Mouse (Mus musculus) embryonic fibroblast, embryonic 13.5 days (primary cell): ENCODE measurements around the gene Ctnna2.

Experiments used
- CTCF ChIP-seq: IDR thresholded peaks from 2 replicates; pipeline ENCODE4 v1.5.1; 2011; ENCODE audit warnings: mild to moderate bottlenecking, control low read depth, low read length, moderate library complexity, borderline replicate concordance; ENCODE audit not compliant: insufficient read depth
- POLR2A ChIP-seq: IDR thresholded peaks from 2 replicates; pipeline ENCODE4 v1.6.1; 2011; ENCODE audit warnings: low read depth, mild to moderate bottlenecking, control low read depth, low read length, moderate library complexity

DNA sequence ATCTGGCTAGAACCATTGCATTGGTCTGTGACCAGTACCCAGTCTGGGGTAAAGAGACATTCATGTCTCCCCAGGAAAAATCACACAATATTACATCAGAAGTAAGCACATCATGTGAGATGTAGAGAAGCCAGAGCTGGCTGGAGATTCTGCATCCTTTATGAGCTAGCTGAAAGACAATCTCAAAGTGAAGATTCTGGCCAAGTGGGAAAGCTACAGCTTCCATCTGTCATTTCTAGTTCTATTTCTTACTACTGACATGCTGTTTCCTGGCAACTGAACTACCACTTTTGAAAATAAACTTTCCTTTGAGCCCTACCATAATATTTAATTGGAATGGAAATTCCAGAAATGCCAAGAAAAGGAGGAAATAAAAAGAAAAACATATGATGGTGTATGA lies 285.4 kb downstream of the Ctnna2 start:
- TF ChIP-seq POLR2A: no peak
- no peak for TF ChIP-seq CTCF
